Mouse (Mus musculus) neural tube, embryonic 11.5 days (tissue): ENCODE measurements around the gene Gm9918. TPM values are rescaled to one million over a fixed set of nuclear protein-coding genes. Genes with fewer than 3 reads are reported as not detected.

Source experiments
- ATAC-seq: fragments of 200-750 bp; cut with Nextera tagmentation; 2 replicates; pipeline ENCODE4 v1.8.0; 2017; ENCODE audit warnings: moderate number of reproducible peaks, mild to moderate bottlenecking, moderate TSS enrichment, moderate library complexity; ENCODE audit not compliant: insufficient read depth, low FRiP score, low TSS enrichment
- DNase-seq: peaks from one replicate; pipeline ENCODE4 v3.0.0-alpha.2; 2015; ENCODE audit warnings: low spot score
- H3K27ac ChIP-seq: fragments of 300-500 bp; sonication (generic); 2 replicates; pipeline ENCODE4 v1.5.1; 2014; ENCODE audit warnings: low read depth, mild to moderate bottlenecking, low read length
- H3K27me3 ChIP-seq: fragments of 300-500 bp; sonication (generic); 2 replicates; pipeline ENCODE4 v1.6.1; 2014; ENCODE audit warnings: mild to moderate bottlenecking, low read length, mixed read lengths; ENCODE audit not compliant: control insufficient read depth, insufficient read depth
- H3K36me3 ChIP-seq: fragments of 300-500 bp; sonication (generic); 2 replicates; pipeline ENCODE4 v1.6.1; 2014; ENCODE audit warnings: mild to moderate bottlenecking, low read length, moderate library complexity, mixed read lengths; ENCODE audit not compliant: control insufficient read depth, insufficient read depth
- H3K4me1 ChIP-seq: fragments of 300-500 bp; sonication (generic); 2 replicates; pipeline ENCODE4 v1.6.1; 2014; ENCODE audit warnings: low read length, mixed read lengths; ENCODE audit not compliant: control insufficient read depth, insufficient read depth
- H3K4me2 ChIP-seq: fragments of 300-500 bp; sonication (generic); 2 replicates; pipeline ENCODE4 v1.6.1; 2014; ENCODE audit warnings: low read depth, mild to moderate bottlenecking, moderate library complexity
- H3K4me3 ChIP-seq: fragments of 300-500 bp; sonication (generic); 2 replicates; pipeline ENCODE4 v1.5.1; 2014; ENCODE audit warnings: low read depth, low read length
- H3K9ac ChIP-seq: fragments of 300-500 bp; sonication (generic); 2 replicates; pipeline ENCODE4 v1.6.1; 2014; ENCODE audit warnings: mild to moderate bottlenecking, low read length
- H3K9me3 ChIP-seq: fragments of 300-500 bp; sonication (generic); 2 replicates; pipeline ENCODE4 v1.6.1; 2016; ENCODE audit warnings: low read length; ENCODE audit not compliant: control insufficient read depth
- WGBS: fragments of 180-500 bp; shearing (Covaris S2); extraction: QIAGEN DNeasy Blood & Tissue Kit; methylation state at CpG from one replicate; pipeline ENCODE4 v1.1.7; 2014; 5-methylcytosine and 5-hydroxymethylcytosine counted together
- polyA plus RNA-seq: library from polyadenylated mRNA; unstranded; fragments of >200 nt; fragmentation: Nextera tagmentation; extraction: Ambion mirVana; gene quantifications from 2 replicates; pipeline ENCODE4 v1.2.1, GENCODE M21; 2014

Gene Gm9918
- polyA plus RNA-seq, 1 experiment from 2014 or later: 0.20 TPM

DNA sequence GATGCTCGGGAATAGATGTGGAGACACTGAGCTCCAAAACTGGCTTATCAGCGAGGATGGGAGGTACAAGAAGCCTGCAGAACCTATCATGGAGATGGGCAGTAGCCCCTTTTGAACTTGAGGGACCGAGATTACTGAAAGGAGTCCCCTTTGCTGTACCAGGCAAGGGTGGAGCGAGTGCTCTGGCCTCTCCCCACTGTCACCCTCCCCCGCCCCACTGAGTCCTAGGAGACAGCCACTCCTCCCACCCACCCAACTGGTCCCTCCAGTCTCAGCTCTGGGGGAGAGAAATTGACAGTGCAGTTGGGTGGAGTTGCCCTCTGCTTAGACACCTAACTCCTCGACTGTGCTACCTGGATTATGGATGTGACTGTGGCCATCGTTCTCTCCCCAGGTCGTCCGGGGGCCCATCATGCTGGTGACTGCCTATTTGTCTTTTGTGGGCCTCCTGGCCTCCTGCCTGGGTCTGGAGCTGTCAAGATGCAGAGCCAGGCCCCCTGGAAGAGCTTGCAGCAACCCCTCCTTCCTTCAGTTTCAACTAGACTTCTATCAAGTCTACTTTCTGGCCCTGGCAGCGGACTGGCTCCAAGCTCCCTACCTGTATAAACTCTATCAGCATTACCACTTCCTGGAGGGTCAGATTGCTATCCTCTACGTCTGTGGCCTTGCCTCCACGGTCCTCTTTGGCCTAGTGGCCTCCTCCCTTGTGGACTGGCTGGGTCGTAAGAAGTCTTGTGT is 9.6 kb downstream of the Gm9918 start:
- DNase-seq: no peak
- Histone ChIP-seq H3K27me3 (no peaks in the 10 kb centered on the region), H3K9ac (peak overlapping the region; percentile 66), H3K4me1 (peaks cover 7% of the 10 kb centered on the region; the same call in 1 of the 2 replicates), H3K27ac (peak overlapping the region; percentile 63; the same call in 1 of the 2 replicates), H3K4me3 (peak overlapping the region; percentile 67), H3K36me3 (peaks cover 2% of the 10 kb centered on the region; the same call in 1 of the 2 replicates), H3K9me3 (no peaks in the 10 kb centered on the region), H3K4me2 (peak overlapping the region; percentile 89)
- 34% methylated on average over 13 of the region's 13 CpGs for WGBS
- ATAC-seq: no peak; the same call in 1 of the 2 replicates

DNA sequence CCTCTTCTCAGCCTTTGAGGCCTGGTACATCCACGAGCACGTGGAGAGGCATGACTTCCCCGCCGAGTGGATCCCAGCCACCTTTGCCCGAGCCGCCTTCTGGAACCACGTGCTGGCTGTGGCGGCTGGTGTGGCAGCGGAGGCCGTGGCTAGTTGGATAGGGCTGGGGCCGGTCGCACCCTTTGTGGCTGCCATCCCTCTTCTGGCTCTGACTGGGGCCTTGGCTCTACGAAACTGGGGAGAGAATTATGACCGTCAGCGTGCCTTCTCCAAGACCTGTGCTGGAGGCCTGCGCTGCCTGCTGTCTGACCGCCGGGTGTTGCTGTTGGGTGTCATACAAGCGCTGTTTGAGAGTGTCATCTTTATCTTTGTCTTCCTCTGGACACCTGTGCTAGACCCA is 10.3 kb downstream of the Gm9918 start:
- ATAC-seq: no peak
- no peak for DNase-seq
- peak overlapping the region; percentile 89; the same call in 1 of the 2 replicates for H3K4me2 ChIP-seq
- H3K9me3 ChIP-seq: no peaks in the 10 kb centered on the region
- peaks cover 7% of the 10 kb centered on the region; the same call in 1 of the 2 replicates for H3K4me1 ChIP-seq
- H3K36me3 ChIP-seq: peaks cover 2% of the 10 kb centered on the region; the same call in 1 of the 2 replicates
- no peak overlapping the region for H3K27ac ChIP-seq
- no peak overlapping the region for H3K4me3 ChIP-seq
- no peak overlapping the region; the same call in 1 of the 2 replicates for H3K9ac ChIP-seq
- no peaks in the 10 kb centered on the region for H3K27me3 ChIP-seq
- WGBS: 97% methylated on average over 19 of the region's 19 CpGs

DNA sequence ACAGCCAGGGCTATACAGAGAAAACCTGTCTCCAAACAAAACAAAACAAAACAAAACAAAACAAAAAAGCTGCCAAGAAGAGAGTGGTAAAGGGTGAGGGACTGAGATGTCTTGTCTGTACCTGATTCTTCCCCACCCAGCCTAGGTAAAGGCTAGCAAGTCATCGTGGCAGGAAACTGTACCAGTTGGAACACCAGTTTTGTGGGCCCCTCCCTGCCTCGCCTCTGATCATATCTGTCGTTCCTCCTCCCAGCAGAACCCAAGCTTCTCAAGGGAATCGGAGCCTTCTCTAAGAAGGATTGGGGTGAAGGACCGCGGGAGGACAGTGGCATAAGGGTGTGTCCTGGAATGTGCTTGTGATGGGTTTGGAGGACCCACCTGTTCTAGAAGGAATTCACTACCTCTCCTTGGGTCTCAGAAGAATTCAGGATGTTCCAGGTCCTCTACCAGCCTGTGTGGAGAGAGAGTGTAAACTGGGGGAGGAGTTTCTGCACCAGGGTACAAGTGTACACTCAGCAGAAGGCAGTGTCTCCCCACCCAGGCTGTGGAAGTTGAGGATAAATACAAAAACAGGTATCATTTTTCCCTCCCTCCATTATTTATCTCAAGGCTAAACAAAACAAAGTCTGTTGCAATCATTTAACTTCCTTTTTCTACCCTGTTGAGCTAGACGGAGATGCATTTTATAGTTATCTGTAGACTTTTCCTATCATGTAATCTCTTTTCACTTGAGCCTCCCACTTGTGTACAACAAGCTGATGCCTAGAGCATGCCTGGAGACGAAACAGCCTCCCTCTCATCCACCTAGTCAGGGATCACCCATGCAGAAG is 12.3 kb downstream of the Gm9918 start:
- Histone ChIP-seq H3K9me3 (no peaks in the 10 kb centered on the region), H3K9ac (no peak overlapping the region), H3K4me2 (no peak overlapping the region), H3K36me3 (peaks cover 2% of the 10 kb centered on the region; the same call in 1 of the 2 replicates), H3K4me1 (peaks cover 7% of the 10 kb centered on the region; the same call in 1 of the 2 replicates), H3K4me3 (no peak overlapping the region), H3K27ac (no peak overlapping the region), H3K27me3 (no peaks in the 10 kb centered on the region)
- 87% methylated on average over 8 of the region's 8 CpGs for WGBS
- no peak for DNase-seq
- ATAC-seq: no peak

DNA sequence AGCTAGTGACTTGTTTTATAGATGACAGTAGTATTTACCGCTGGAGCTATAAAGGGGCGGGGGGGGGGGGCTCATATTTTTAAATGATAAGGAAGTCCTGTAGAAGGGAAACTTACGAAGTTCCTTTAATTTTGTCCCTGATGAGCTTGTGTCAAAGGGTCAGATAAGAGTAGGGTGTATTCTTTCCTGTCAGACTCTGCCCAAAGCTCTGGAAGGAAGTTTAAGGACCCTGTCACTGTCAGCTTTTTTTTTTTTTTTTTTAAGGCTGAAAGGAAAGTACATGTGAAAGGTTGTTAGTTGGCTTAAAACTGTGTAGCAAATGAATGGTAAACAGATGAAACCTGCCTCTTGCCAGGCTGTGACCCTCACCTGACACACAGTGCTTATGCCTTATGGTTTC is 13.3 kb downstream of the Gm9918 start:
- 80% methylated on average over 3 of the region's 3 CpGs for WGBS
- no peak for ATAC-seq

DNA sequence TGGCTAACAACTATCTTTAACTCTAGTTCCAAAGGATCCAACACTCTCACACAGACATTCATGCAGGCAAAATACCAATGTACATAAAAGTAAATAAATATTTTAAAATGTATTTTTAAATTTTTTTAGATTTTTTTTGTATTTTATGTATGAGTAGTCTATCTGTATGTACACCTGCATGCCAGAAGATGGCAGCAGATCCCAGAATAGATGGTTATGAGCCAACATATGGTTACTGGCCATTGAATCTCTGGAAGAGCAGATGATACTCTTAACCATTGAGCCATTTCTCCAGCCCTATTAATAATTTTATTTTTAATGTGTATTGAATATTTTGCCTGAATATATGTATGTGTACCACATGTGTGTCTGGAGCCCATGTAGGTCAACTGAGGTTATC is 17.0 kb downstream of the Gm9918 start:
- no peak overlapping the region for H3K4me3 ChIP-seq
- H3K4me1 ChIP-seq: no peaks in the 10 kb centered on the region
- H3K36me3 ChIP-seq: no peaks in the 10 kb centered on the region
- H3K9me3 ChIP-seq: no peaks in the 10 kb centered on the region
- peak; percentile 45 for DNase-seq
- H3K27me3 ChIP-seq: no peaks in the 10 kb centered on the region
- no peak overlapping the region for H3K4me2 ChIP-seq
- H3K9ac ChIP-seq: no peak overlapping the region
- no peak for ATAC-seq
- H3K27ac ChIP-seq: no peak overlapping the region

More for the DNA sequence above, 13.3 kb downstream of the Gm9918 start:
- H3K9ac ChIP-seq: no peak overlapping the region
- no peak for DNase-seq
- no peak overlapping the region for H3K27ac ChIP-seq
- H3K27me3 ChIP-seq: no peaks in the 10 kb centered on the region
- H3K9me3 ChIP-seq: no peaks in the 10 kb centered on the region
- H3K4me3 ChIP-seq: no peak overlapping the region
- H3K36me3 ChIP-seq: peaks cover 2% of the 10 kb centered on the region; the same call in 1 of the 2 replicates
- no peak overlapping the region for H3K4me2 ChIP-seq
- H3K4me1 ChIP-seq: peaks cover 7% of the 10 kb centered on the region; the same call in 1 of the 2 replicates

DNA sequence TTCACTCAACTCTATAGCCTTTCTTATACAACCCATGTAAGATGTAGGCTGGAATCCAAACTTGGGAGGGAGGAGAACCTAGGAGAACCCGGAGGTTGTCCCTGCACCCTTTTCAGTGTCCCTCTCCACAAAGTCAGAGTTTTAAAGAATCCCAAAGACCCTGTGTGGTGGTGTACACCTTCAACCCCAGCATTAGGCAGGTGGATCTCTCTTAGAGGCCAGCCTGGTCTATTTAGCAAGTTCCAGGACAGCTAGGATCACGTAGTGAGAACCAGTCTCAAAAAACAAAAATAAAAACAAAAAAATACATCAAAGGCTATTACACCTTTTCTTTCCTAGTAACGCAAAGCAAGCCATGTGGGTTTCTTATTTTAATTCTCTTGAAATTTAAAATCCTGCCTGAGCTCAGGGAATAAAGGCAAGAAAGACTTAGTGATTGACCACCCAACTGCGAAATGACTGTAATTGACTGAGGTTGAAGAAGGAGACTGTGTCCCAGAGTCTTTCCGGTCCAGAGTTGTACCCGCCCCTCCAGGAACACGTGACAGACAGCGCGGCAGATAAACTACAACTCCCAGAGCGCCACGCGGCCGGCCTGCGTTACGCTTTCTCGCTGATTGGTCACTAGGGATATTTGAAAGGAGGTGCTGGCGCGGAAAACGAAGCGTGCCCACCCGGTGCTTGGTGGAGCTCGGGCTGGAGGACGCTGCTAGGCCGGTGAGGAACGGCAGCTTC is 25.4 kb downstream of the Gm9918 start, which contains the start of gene Espl1:
Espl1 (plus strand) TSS at position 634 of the 735 bp plus-strand sequence.
- DNase-seq: peak; percentile 96

DNA sequence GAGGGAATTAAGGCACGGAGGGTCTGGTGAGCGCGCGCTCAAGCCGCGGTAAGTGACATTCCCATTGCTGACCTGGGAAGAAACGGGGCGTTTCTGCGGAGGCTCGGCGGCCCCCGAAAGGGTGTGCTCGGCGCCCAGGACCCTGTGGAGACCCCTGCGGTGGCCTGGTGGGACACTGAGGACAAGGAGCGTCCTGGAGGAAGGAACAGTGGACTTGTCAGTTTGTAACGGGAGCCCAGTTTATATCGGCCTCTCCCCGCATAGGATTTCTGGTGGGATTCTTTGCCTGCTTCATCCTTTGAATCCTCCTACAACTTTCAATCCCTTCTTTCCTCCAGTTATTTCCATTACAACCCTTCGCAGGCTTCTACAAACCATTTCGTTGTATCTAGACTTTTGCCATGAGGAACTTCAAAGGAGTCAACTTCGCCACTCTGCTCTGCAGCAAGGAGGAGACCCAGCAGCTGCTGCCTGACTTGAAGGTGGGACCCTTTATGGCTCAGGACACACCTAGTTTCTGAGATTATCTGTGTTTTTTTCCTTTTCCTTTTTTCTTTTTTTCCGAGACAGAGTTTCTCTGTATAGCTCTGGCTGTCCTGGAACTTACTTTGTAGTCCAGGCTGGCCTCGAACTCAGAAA is 26.1 kb downstream of the Gm9918 start:
- Histone ChIP-seq H3K4me2 (peak overlapping the region; percentile 73), H3K36me3 (peaks cover 13% of the 10 kb centered on the region), H3K27ac (no peak overlapping the region), H3K4me1 (no peaks in the 10 kb centered on the region), H3K9me3 (no peaks in the 10 kb centered on the region), H3K4me3 (peak overlapping the region; percentile 58), H3K27me3 (no peaks in the 10 kb centered on the region), H3K9ac (peak overlapping the region; percentile 46)
- WGBS: 5% methylated on average over 24 of the region's 24 CpGs
- ATAC-seq (peak; percentile 38), DNase-seq (no peak)

More for the DNA sequence above, 25.4 kb downstream of the Gm9918 start, which contains the start of gene Espl1:
- 7% methylated on average over 25 of the region's 25 CpGs for WGBS
- Histone ChIP-seq H3K36me3 (peaks cover 13% of the 10 kb centered on the region), H3K9ac (peak within 1 kb of the TSS; percentile 46), H3K4me1 (no peaks in the 10 kb centered on the region), H3K9me3 (no peaks in the 10 kb centered on the region), H3K4me3 (peak within 1 kb of the TSS; percentile 58), H3K4me2 (peak within 1 kb of the TSS; percentile 73), H3K27me3 (no peaks in the 10 kb centered on the region), H3K27ac (no peak within 1 kb of the TSS)
- peak; percentile 97 for ATAC-seq

DNA sequence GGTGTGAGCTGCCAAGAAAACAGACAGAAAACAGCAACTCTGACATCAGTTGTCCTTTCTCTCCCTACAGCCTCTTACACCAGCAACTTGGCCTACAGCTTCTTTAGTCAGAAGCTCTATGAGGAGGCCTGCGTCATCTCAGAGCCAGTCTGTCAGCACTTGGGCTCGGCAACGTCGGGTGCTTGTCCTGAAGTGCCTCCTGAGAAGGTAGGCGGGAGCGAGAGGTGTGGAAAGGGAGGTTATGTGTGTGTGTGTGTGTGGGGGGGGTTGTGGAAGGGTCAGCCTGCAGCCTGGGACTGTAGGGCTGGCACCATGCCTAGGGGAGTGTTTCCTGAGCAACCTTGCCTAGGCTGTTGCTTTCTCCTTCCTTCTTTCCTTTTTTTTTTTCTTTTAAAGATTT is 32.2 kb downstream of the Gm9918 start:
- 90% methylated on average over 6 of the region's 6 CpGs for WGBS
- Histone ChIP-seq H3K9me3 (no peaks in the 10 kb centered on the region), H3K27ac (no peak overlapping the region), H3K9ac (no peak overlapping the region), H3K4me2 (no peak overlapping the region), H3K27me3 (no peaks in the 10 kb centered on the region), H3K36me3 (peaks cover 29% of the 10 kb centered on the region), H3K4me3 (no peak overlapping the region), H3K4me1 (no peaks in the 10 kb centered on the region)
- DNase-seq (no peak), ATAC-seq (no peak)
